Mouse (Mus musculus): ENCODE measurements around the gene Ager.
A peak's percentile ranks its signal among the peaks of the same experiment; 100 is the strongest.

The Ager gene

DNA sequence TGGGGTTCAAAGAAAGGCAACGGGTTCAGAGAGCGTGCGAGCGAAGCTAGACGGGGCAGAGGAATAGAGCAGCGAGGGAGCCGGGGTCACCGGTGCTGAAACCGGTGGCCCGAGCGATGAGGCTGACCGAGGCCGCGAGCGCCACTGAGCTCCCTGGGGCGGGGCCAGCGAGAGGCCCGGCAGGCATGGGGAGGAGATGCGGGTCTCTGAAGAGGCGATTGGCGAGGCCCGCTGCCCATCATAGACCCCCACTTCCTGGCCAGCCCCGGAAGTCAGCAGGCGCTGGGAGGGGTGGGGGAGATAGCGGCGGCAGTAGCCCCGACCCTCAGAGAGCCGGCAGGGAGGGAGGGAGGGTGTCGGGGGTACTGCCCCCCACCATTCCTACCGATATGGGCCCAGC, 7.9 kb downstream of the Ager start:
- peak; percentile 87 for DNase-seq (ENCODE audit: low spot score)

DNA sequence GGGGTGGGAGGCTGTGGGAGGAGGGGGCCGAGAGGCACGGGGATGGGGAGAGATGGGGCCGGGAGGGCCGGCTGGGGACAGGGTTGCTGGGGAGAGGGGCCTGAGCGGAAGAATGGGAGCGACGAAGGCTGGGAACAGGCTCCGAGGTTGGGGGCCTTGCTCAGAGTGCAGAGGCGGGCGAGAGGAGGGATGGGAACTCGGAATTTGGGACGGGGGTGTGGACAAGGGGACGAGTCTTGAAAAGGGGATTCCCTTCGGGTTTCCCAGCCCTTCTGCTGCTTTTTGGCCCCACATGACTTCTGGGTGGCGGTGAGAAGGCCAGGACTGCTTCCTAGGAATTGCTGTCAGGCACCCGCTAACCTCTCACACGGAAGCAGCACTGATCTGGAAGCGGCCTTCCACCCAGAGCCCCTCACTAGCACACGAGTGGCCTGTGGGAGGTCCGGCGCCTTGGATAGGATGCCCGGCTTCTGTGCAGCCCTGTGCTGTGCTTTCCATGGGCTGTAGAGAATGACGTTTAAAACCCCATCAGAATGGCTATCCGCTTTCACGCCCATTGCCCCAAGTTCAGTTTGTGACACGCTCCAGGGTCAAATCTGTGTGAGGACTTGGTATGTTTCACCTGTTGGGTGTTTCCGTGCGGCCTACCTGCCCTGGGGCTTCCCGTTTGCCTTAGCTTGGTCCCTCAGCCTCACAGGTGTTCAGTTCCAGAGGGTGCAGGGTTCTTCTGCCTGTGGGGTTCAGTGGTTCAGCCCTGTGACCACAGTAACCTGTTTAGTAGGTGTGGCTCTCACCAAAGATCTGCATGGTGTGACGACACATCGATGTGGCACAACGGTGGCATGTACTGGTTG, 8.8 kb downstream of the Ager start:
- DNase-seq (ENCODE audit: low spot score), result no peak

DNA sequence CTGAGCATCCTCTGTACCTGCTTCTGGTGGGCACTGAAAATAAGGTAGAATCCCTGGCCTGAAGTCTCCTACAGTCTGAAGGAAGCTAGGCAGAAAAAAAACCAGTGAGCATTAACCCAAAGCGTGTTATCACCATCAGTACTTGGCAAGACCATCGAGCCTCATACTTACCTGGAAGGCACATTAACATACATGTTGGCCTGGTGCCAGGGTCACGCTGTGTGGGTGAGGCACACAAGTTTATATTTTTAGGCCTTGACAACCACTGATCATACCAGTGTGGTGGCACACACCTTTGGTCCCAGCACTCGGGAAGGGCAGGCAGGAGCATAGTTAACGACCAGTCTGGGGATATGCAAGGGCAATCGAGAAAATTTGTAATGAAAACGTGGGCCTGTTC, 10.3 kb downstream of the Ager start:
- no peak for DNase-seq (ENCODE audit: low spot score)

- no peak for DNase-seq (ENCODE audit: low spot score)
These were observed 13.4 kb downstream of the Ager start for GRCm38 (mm10) chr17:34611050-34611449.

DNA sequence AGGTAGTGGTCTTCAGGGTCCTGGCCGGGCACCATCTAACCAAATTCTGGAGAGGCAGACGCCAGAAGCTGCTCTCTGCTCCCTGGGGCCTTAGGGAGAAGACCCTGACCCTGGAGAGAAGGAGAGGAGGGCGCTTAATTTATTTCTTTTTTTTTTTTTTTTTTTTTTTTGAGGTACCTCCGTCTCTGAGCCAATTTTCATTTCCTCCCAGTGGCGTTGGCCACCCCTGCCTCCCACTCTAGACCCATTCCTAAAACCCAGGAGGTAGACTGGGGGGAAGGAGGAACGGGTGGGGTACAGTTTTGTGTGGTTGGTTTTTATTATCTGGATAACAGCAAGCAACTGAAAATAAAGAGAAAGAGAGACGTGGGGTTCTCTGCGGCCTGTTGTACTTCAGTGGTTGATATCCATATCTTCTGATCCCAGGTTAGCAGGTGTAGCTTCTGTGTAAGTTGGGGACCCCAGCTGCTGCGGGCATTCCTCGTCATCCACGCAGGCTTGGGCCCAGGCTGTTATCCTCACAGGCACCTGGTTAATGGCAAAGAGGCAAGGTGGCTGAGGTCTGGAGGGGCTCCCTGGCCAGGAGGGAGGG, 15.5 kb downstream of the Ager start:
- no peak for DNase-seq (ENCODE audit: low spot score)

GRCm38 (mm10) chr17:34613830-34614229, 16.2 kb downstream of the Ager start:
- no peak for DNase-seq (ENCODE audit: low spot score)

GRCm38 (mm10) chr17:34615871-34616270, 18.2 kb downstream of the Ager start, which contains the start of gene Egfl8:
Egfl8 (minus strand) TSS chr17:34615971.
- no peak for DNase-seq (ENCODE audit: low spot score)

- peak; percentile 82 for DNase-seq (ENCODE audit: low spot score)
These were observed 21.3 kb downstream of the Ager start for GRCm38 (mm10) chr17:34618999-34619398.

GRCm38 (mm10) chr17:34621006-34621405, 23.3 kb downstream of the Ager start:
- DNase-seq (ENCODE audit: low spot score), result no peak

GRCm38 (mm10) chr17:34623161-34623560, 25.5 kb downstream of the Ager start:
- DNase-seq (ENCODE audit: low spot score), result no peak

DNA sequence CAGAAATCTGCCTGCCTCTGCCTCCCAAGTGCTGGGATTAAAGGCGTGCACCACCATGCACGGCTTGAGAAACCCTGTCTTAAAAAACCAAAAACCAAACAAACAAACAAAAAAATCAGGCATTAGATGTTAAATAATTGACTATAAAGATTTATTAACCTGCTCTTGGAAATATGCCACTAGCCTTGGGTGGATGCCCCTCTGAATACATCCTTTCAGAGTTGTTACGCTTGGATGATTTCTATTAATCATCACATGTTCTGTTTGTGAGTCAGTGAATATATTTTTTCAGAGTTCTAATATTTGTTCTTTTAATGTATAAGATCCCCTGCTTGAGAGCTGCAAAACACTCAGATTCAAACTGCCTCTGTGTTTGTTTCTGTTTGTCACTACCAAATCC, 27.3 kb downstream of the Ager start:
- DNase-seq (ENCODE audit: low spot score), result no peak

GRCm38 (mm10) chr17:34626062-34626772, 28.6 kb downstream of the Ager start:
- DNase-seq (ENCODE audit: low spot score), result no peak

DNA sequence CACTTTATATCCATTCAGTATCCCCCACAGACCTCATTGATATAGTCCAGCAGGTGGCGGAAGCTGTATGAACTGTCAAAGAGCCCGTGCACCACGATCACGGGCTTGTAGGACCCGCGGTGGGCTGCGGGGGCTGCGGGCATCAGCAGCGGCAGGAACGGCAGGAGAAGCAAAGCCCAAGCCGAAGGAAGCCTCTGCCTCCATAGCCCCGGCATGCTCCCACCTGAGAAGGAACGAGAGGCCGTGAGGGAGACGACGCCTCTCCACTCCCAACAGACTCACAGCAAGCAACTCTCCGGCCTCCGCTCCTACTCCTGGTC, 29.1 kb downstream of the Ager start:
- DNase-seq (ENCODE audit: low spot score), result no peak

DNA sequence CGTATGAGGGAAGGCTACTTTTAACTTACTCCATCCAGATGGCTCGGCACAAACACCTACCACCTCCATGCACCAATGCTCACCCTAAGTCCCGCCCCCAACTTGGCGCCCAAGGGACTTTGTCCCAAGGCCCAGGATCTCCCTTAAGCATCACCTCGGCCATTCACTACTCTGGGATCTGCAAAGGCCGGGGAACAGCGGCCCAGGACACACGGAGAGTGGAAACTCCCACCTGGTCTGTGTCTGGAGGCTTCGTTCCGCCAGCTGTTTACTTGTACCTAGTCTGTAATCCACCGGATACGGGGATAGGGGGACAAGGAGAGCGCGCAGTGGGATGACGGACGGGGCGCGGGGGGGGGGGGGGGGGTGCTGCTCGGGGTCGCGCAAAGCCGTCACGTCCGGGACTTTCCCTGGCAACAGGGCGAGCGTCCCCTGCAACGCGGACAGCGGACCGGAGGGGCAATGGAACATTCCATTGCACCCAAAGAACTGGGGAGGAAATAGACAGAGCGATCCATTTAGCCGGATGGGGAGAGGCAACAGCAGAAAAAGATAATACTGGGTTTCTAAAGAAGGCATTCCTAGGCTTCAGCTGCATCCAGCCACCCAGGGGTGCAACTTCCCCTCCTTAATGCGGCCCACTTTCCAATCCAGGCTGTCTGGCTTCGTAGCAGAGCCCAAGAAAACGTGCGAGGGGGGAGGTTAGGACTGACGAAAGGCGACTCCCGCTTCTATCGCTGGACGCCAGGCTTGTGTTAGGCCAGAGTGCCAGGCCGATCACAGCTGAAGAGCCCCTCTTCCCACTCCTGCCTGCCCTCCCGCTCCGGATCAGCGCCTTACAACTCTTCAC, 29.7 kb downstream of the Ager start:
- peak; percentile 51 for DNase-seq (ENCODE audit: low spot score)

DNA sequence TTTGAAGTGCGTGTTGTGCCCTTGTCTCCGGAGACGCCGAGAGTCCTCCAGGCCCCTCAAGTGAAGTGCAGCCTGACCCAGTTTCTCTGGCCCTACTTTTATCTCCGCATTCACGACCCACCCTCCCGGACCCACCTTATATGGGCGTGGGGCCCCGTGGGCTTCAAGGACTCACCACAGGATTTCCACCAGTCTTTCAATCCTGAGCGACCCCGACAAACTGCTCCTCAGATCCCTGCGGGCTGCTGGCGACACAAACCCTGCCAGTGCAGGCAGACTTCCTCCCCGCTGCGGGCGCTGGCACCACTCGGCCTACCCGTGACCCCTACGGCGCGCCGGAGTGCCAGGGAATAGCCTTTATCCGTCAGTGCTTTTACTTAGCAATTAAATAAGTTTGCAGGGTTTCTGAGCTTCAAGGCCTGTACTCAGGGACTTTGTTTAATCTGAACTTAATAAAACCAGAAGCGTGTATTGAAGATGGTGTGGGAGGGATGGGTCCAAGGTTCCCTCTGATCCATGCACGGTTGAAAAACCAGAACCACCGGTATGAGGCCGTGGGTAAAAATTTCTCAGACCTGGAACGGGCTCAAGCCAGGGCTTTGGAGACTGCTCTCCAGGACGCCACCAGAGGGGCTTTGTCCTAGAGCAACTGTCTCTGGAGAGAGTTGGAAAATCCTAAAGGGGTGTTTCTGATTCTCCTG, 30.4 kb downstream of the Ager start, which contains the start of gene Ppt2:
TSS of gene Ppt2 (minus strand) at position 568 of the 701 bp plus-strand sequence.
- DNase-seq (ENCODE audit: low spot score), result no peak

DNA sequence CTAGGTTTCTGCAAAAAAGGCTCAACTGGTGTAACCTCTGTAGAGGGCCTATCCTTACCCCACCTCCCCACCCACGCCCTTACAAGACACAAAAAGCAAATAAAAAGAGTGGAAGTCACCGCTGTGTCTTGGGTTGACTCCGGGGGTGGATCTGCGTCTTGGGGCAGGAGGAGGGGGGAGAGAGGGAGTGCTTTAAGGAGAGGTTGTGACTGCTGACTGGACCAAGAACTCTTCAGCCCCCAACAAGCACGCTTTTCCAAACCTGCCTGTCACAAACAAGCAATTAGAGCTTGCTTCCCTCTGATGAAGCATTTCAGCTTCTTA, 30.9 kb downstream of the Ager start:
- no peak for DNase-seq (ENCODE audit: low spot score)

DNA sequence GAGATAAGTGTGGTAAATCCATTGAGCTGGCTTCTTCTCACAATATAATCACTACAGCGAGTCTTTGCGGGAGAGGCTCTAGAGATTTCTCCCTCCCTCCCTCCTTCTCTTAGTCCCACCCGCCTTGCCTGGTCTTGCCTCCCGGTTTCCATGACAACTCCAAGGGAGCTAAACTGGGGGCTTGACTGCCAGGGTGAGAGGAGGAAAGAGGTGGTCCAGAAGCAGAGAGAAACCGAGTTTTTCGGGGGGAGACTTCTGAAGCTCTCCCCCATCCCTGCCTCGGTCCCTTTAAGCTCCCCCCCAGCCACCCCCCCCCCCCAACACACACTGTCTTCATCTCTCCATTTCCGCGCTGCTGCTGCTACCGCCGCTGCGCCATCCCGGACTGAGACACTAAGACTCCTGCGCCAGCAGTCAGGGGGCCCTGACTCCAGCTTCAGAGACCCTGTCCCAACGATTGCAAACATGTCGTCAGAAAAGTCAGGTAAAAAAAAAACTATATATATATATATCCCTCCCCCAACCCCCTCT, 31.6 kb downstream of the Ager start, which contains the start of gene Prrt1:
TSS of gene Prrt1 (plus strand) at position 313 of the 531 bp plus-strand sequence.
- DNase-seq (ENCODE audit: low spot score), result no peak

DNA sequence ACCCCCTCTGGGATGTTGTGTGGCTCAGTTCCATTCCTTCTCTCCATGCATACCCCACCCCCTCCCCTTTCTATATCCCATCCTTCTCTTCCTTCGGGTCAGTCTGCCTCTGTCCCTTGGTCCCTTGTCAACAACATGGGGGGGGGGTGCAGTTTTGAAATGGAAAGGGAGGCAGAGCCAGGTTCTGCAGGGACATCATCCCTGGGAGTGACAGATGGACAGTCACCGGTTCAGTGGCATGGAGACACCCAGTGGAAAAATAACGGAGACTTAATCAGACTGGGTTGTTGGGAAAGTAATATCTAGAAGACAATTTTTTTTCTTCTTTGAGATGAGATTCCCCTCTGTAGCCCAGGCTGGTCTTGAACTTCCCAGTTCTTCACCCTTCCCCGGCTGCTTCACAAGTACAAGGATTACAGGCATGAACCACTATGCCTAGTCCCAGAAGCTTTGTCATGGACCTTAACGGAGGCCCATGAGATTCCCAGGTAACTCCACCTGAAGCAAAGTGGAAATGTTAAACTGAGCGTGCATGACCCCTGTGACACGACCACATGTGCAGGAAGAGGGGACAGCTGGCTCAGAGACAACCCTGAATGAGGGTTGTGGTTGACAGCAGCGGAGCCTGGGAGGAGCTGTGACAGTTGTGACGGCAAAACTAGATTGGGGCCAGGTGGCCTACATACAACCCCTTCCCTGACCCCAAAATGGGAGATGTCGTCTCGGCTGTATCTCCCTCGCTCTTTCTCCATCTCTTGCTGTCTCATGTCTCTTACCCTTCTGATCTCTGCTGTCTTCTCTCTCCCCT, 32.3 kb downstream of the Ager start:
- no peak for DNase-seq (ENCODE audit: low spot score)

DNA sequence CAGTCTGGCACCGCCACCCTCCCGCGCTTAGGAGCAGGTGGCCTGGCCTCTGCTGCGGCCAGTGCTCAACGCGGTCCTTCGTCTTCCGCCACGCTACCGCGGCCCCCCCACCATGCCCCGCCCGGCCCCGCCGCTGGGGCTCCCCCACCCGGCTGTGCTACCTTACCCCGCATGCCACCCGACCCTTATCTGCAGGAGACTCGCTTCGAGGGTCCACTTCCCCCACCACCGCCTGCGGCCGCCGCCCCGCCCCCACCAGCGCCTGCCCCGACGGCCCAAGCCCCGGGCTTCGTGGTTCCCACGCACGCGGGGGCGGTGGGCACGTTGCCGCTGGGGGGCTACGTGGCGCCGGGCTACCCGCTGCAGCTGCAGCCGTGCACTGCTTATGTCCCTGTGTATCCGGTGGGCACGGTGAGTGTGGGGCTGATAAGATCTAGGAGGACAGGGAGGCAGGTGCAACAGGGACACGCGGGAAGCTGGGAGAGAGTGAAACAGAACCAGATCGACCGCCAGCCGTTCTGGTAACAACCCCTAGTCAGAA, 33.2 kb downstream of the Ager start:
- no peak for DNase-seq (ENCODE audit: low spot score)

GRCm38 (mm10) chr17:34631647-34632046, 34.0 kb downstream of the Ager start:
- DNase-seq (ENCODE audit: low spot score), result no peak
